Mouse (Mus musculus) lung, adult 18-20 months (tissue): ENCODE measurements around the gene Mcat.
"Not testable (repeated sequence)": the region's sequence is repeated elsewhere in the genome, so short reads cannot be mapped to it uniquely, and the experiment has no call there.

ENCODE experiments used
- DNase-seq, 2 experiments: peaks; one replicate each; pipeline ENCODE4 v3.0.0; 2022; ENCODE audit warnings: mixed read lengths in 2 of 2

Gene Mcat

DNA sequence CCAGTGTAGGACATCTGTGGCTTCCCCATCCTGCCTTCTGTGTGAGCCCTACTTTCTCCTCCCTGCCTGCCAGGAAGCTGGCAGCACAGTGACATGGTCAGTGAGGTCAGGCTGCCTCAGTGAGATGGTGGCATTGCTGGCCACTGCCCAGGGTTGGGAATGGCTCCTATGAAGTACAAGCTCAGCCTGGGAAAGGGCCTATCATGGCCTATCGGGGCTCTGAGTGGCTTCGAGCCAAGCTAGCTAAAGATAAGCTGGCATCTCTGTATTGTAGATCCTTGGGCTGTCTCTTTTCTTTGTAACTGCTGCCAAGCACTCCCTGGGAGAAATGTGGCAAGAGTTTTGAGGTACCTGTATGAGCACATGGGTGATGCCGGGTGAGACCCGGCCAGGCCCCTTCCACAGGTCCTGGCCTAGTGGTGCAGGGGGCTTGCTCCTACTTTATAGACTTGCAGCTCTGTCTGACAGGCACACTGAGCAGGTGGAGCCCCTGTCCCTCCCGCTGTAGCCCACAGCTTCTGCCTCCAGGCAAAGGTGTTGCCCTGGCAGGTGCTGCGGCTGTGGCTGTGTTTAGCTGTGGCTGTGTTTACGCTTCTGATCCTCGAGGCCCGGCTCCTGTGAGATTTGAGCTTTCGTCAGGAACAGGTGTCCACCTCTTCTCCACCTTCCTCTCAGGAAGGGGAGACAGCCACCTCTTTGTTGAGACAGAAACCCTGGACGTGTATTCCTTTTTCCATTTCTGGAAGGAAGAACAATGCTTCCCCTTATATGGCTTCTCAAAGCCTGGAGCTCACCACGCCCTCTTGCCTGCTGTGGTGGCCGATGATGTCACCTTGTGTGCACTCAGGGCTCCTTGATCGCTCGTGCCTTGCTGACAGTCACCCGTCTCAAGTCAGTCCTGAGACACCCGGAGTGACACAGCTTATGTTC lies 28.4 kb downstream of the Mcat start:
- peak; percentile 59 to 71 for DNase-seq

DNA sequence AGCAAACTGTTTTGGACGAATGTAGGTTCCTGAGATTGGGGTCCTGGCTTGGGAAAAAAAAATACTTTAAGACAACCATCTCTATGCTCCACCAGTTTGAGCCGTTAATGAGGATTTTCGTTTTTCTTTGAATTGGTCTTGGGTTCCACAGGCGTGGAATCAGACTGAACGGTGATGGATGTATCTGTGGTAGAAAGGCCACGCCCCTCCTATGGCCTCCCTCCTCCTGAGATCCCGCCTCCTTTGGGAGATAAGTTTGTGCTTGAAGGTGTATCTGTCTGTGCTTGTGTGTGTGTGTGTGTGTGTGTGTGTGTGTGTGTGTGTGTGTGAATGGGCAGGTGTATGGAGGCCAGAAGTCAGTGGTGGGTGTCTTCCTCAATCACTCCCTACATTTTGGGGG lies 31.0 kb downstream of the Mcat start:
- DNase-seq = no peak

DNA sequence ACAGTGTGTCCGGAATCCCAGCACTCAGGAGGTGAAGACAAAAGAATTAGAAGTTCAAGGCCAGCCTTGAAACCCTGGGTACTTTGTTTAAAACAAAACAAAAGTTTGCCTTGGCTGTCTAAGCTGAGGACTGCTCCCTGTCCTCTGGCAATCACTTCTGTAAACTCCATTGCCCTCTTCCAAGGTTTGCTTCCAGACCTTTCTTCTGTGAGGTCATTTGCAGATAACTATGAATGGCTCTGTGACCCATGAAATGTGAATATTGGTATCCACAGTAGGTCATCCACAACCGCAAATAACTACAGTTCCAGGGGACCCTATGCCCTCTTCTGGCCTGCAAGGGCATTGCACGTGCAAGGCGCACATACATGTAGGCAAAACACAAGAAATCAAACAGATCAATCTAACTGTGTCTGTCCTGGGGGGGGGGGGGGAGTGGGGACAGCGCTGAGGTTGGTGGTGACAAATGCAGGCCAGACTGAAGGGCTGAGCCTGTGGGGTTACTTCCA lies 31.6 kb downstream of the Mcat start:
- no peak for DNase-seq

DNA sequence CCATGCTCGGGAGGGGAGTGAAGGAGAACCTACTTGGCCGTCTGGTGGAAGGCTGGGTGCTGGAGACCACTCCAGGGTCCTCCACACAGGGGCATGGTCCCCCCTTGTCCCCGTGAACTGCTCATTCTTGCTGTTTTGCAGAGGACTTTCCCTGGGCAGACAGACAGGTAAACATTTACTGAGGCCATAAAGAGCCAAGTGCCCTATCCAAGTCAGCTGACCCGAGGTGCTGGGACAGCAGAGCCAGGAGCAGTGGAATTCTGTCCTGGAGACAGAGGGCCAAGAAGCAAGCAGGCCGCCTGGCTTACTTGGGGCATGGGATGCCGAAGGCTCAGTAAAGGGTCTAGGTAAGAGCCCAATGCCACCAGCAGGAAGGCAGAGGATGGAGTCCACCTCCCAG lies 32.9 kb downstream of the Mcat start:
- DNase-seq = peak in 1 of 2 experiments; percentile 63

DNA sequence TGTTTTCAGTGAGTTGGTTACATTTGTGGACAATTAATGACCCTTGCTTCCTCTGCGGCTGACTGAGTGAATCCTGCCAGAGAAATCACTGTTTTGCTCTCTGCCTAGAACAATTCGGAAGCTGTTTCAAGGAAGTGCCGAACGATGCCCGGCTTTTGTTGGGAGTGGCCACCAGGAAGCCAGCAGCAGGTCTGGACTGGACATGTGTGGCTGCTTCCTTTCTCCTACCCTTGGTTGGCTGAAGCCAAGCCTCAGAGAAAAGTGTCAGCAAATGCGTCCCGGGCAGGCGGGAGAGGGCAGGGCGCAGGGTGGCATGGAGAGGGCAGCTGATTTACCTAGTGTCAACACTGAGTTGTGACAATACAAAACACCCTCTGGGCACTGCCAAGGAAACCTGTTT lies 33.4 kb downstream of the Mcat start:
- DNase-seq = peak; percentile 80 to 88

DNA sequence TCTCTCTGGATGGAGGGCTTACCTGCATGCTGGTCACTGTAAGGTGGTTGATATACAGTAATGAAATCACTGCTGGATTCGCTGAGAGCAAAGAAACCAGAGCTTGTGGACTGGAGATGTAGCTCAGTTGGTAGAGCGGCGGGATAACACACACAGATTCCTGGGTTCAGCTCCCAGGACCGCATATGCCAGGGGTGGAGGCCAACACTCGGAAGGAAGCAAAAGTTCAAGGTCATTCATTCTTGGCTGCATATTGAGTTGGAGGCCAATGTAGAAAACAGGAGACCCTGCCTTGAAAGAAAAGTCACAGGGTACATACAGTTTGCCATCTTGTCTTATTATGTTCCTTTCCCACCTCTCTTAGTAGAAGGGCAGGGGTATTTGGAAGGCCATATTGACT lies 33.8 kb downstream of the Mcat start:
- DNase-seq = peak; percentile 49 to 55

DNA sequence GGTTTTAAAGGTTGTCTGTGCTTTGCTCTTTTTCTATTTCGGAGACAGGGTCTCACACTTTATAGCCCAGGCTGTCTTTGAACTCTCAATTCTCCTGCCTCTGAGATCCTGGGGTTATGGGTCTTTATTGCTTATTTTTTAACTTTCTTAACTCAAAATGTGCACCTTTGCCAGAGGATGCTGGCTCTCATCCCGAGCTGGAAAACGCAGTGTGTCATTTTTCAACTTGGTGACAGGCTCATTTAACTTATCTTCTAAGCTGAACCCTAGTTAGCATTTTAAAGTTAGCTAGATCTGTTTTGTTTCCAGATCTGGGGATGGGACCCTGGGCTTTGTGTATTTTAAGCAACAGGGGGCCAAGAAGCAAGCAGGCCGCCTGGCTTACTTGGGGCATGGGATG lies 34.7 kb downstream of the Mcat start:
- DNase-seq = no peak

DNA sequence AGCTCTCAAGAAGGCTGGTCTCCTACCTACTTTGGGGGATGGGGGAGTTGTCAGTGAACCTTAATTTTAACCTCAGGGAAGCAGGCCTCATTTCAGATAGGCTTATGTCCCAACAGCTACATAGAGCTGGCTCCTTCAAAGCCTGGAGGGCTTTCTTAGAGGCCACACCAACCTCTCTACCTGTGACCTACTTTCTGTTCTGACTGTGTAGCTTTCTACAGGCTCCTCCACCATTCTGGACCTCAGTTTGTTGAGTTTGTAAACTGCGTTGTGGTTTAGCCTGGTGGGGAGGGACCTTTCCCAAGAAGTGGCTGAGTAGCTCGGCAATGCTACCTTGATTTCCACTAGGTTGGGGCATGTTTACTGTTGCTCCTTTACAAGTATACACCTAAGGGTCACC lies 35.8 kb downstream of the Mcat start:
- DNase-seq = peak; percentile 28 to 61

DNA sequence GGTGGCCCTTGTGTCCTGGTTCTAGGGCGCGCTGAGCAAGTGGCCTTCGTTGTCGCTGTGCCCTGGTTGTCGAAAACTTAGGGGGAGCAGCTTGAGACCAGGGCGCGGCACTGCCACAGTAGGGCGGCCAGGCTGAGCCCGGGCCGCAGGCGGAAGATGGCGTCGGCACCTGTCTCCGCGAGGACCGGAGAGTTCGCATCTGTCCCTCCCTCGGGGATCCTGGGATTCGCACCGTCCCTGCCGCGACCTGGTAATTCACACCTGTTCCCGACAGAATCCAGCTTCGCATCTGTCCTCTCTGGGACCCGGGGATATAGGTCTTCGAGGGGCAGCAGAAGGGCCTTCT lies 36.5 kb downstream of the Mcat start:
- DNase-seq = no peak

DNA sequence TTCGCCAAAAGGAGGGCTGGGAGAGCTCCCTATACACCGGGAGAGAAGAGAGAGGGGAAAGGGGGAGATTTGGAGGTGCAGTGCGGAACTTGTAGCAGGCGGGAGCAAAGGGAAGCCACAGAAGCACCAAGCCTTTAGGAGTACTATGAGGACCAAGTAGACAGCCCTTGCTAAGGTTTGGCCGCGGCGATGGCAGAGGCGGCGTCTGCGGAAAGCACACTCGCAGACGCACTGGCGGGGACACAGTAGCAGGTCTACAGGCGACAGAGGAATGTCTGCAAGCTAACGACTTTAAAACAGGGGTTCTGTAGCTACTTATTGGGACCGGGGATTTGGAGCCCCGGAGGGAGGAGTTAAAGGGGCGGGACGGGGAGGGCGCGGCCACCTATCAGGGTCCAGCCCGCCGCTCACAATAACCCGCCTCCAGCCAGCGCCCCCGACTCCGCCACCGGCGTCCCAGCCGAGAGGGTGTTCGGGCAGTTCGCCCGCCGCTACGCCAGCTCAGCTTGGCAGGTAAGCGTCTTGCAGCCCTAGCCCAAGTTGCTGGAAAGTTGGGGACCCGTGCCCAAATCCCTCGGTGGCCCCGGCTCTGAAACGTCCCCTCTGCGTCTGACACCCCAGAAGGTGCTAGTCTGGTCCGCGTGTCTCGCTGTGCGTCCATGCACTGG lies 37.0 kb downstream of the Mcat start, which contains the start of gene Bik:
TSS of gene Bik (plus strand) at position 439 of the 668 bp plus-strand sequence.
- DNase-seq = peak; percentile 72 to 82

DNA sequence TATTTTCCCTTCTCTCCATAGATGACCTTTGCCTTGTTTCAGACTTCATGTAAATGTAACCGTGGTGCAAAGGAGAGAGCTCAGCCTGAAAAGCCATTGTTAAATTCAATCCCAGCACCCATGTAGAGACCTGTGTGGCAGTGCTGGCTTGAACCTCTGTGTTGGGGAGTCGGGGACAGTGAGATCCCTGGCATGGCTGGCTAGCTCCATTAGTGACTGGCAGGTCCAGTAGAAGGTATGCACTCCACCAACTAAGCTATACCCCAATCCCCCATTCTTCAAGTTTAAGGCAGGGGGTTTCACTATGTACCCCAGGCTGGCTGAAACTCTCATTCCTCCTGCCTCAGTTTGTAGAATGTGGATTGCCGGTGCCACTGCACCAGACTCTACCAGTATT lies 39.3 kb downstream of the Mcat start:
- DNase-seq = no peak

DNA sequence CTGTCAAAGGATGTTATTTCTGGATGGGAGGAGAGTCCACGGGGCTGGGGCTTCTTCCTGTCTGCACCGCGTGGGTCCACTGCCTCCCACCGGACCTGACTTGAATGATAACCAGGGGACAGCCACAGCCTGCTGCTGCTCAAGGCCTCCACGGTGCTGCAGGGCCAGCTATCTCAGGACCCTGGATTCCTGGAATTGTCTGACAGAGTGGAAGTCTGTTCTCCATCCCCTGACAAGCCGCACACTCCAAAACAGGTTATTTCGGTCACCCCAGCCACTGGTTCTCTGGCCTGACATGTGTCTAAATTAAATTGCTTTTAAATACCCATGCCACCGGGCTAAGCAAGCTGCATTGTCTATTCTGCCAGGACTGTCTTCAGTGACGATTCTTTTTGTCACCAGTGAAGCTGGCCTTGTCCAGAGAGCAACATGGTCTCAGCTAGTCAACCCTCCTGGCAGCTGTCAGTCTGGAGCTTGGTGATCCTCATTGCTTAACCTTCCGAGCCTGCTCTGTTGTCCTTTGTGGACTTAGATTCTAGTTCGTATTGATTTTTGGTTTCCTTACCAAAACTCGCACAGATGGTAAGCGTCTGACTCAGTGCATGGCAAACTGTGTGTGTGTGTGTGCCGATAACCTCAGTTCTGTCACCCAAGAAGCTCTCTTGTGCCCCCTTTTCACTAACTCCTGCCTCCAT lies 39.8 kb downstream of the Mcat start:
- no peak for DNase-seq

DNA sequence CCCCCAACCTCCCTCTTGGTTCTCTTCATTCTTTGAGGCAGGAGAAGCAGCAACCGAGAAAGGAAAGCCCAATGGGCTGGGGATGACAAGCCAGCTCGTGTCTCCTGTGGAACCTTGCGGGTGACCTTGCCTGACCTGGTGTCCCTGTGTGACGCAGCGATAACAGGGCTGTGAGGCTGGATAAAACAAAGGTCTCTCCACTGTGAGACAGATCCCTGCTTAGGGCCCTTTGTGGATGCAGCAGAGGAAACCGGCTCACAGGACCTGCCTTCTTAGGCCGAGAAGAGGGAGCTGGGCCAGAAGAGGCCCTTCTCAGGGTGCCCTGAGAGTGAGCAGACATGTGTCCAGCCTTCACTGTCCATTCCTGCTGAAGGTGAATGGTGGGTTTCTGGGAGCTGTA lies 40.4 kb downstream of the Mcat start:
- no peak for DNase-seq

DNA sequence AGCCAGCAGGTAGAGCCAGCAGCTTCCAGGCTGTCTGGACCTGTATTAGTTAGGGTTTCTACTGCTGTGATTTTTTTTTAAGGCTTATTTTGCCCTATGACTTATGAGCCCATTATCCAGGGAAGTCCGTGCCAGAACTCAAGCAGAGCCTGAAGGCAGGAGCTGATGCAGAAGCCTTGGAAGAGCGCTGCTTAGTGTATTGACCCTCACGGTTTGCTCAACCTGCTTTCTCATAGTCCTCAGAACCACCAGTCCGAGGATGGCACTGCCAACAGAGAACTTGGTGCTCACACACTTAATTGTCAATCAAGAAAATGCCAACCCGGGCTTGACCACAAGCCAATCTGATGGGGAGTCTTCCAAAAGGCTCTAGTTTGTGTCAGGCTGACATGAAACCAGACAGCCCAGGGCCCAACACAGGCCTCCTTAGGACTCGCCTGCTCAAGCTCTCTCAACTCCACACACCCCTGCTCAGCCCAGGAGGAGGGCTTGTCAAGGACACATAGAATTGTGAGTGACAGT lies 42.7 kb downstream of the Mcat start:
- DNase-seq = no peak

DNA sequence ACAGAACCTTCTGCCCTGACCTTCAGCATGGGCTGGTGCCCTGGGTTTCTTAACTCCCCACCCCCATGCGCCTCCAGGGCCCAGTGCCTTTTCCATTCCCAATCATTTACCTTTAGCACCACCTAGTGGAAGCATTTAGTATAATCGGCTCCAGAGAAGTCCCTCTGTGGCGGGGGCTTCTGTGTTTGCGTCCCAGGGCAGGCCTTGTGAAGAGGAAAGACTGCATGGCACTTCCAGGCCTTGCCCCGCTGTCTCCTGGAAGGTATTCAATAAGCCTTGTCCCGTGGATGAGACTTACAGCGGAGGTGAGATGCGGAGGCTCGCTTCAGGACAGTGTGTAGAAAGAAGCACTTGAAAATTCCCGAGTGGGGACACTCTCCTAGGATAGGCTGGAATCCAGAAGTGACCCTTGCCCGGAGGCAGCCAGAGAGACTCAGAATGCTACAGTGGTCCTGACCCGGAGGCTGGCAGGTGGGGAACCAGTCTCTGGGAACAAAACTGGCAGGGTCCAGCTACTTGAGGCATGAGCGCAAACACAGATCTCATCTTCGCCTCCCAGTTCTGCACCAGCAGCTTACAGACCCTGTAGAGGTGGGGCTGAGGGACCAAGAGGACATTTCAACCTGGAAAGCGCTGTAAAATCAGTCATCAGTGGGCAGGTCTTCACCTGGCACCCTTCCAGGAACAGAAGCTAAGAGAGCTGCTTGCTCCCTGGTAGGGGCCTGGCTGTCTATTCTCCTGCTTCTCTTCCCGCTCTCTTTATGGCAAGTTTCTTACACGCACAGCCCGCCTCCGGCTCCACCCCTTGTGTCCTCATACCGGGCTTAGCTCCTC lies 45.2 kb downstream of the Mcat start:
- DNase-seq = peak; percentile 51 to 75

DNA sequence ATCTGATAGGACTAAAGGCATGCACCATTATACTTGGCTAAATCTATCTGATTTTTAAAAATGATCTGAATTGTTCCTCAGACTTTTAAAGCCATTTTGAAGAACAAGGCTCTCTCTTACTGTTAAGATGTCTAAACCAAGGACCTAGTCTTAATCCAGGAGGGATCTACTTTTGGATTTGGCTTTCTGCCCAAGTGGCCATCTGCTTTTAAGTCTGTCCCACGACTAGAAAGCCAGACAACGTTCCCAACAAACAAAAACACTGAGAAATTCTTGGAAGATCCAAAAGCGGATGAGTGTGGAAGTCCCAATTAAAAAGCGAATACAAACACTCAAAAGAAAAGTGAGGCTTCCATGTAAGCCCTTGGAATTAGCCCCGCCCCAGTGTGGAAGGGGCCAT lies 48.6 kb downstream of the Mcat start:
- no peak for DNase-seq

DNA sequence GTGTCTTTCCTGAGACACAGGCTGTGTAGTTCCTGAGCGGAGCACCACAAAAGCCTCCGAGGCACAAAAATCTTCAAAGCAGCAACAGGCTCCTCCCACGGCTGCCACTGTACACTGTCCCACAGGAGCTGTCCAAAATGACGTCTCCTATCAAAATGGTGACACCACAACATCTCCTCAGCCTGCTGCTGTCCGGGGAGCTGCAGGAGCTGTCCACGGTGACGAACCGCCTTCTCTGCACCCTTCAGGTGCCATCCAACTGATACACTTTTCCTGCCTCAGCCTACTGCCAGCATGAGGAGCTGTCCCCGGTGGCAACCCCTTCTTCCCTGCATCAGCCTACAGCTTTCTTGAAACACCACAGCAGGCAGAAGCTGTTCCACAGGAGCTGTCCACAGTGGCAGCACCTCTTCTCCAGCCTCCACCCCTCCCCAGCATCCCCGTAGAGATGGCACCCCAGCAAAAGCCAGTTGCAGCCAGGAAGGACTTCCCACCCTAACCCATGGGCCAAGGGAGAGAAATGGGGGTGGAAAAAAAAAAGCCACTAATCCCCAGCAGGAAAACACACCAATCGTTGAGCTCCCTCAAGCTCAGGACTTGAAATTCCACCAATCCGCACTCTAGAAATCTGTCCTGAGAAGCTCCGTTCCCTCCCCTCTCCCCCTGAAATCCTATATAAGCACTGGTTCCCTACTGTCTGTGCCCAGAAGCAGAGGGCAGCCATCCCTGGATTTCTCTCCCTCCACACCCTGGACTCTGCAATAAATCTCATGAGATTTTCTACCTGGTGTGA lies 50.9 kb downstream of the Mcat start:
- DNase-seq = no peak

DNA sequence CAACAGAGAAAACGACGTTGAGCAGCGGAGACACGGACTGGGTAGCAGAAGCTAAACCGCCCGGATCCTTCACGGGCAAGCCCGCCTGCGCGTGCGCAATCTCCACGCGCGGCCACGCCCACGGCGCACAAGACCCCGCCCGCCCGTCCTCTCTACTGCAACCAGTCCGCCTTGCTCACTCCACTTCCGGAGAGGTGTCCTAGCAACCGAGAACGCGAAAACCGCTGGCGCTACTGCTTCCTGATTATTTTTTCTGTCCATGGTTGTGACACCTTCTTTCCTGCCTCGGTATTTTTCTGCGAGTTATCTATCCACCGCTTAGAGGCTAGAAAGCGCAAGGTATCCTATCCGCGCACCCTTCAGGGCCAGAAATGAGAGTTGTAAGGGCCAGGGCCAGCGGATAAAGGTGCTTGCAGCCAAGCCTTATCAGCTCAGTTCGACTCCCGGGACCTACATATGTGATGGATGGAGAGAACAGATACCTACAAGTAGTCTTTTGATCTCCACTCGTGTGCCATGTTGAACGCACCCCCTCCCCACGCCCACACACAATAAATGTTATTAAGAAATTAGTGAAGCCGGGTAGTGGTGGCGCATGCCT lies 52.7 kb downstream of the Mcat start, which contains the start of gene Ttll1:
TSS of gene Ttll1 (minus strand) at position 89 of the 601 bp plus-strand sequence.
- peak; percentile 97 to 98 for DNase-seq

DNA sequence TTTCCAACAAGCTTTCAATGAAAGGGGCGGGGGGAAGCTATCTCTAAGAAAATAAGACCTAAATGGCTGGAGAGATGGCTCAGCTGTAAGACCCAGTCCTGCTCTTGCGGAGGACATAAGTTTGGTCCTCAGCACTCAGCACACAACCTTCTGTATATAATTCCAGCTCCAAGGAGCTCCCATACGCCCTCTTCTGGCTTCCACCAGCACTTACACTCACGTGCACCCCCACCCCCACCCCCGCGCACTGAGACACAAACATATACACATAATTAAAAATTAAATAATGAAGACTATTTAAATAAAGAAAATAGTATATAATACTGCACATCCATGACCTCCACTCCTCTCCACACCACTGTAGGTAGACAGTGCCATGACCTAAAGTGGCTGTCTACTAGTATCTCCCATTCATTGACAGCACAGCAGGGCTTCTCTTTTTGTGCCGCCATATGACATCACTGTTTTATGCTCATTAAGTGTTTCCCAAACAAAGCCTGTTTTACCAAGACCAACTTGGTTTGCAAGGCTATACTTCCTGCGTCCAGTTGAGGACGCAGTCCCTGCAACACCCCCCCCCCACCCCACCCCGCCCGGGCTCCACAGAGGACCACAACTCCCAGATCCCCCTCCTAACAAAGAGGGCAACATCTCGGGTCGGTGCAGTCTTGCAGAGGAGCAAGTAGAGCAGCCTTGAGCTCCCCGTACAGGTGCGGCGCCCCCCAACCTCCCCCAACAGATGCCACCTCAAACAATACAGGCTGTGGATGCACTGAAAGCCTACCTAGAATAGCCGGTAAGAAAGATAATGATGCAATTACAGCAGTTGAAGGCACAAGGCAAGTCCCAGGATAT lies 53.4 kb downstream of the Mcat start:
- DNase-seq = no peak

DNA sequence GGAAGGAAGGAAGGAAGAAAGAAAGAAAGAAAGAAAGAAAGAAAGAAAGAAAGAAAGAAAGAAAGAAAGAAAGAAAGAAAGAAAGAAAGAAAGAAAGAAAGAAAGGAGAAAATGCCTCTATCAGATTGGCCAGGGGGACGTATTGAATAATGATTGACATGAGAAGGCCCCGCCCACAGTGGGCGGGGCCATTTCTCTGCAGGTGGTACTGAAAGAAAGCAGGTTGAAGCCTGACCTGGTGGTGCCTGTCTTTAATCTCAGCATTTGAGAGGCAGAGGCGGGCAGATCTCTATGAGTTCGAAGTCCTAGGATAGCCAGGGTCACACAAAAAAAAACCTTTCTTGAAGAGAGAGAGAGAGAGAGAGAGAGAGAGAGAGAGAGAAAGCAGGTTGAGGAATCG lies 62.1 kb downstream of the Mcat start:
- DNase-seq = not testable (repeated sequence)
